Mouse (Mus musculus) thymus, adult 18-20 months (tissue): ENCODE measurements at regions not wholly inside any gene's neighbourhood (a gene's known extent, or its start where the extent isn't known, plus 50 kb on each side); places are given as distances from the start of the nearest gene placed in this dataset.

Source experiments
- DNase-seq, 2 experiments: peaks; one replicate each; pipeline ENCODE4 v3.0.0; 2022; ENCODE audit warnings: mixed read lengths in 2 of 2

GRCm38 (mm10) chr6:94898881-94899280 lies 198.9 kb upstream of the Lrig1 start:
- no peak for DNase-seq

GRCm38 (mm10) chr6:94890165-94890564 lies 190.2 kb upstream of the Lrig1 start:
- no peak for DNase-seq

- DNase-seq = no peak
Measured at GRCm38 (mm10) chr6:94889271-94889670, 189.3 kb upstream of the Lrig1 start.

GRCm38 (mm10) chr6:94881139-94881538 lies 181.2 kb upstream of the Lrig1 start:
- no peak for DNase-seq

GRCm38 (mm10) chr6:94875841-94876240 lies 175.9 kb upstream of the Lrig1 start:
- no peak for DNase-seq

GRCm38 (mm10) chr6:94875065-94875464 lies 175.1 kb upstream of the Lrig1 start:
- DNase-seq = no peak

- DNase-seq = no peak
Measured at GRCm38 (mm10) chr6:94874415-94874814, 174.5 kb upstream of the Lrig1 start.

- no peak for DNase-seq
Measured at GRCm38 (mm10) chr6:94867952-94868351, 168.0 kb upstream of the Lrig1 start.

- no peak for DNase-seq
Measured at GRCm38 (mm10) chr6:94865498-94865897, 165.5 kb upstream of the Lrig1 start.

- DNase-seq = no peak
Measured at GRCm38 (mm10) chr6:94858121-94858621, 158.2 kb upstream of the Lrig1 start.

GRCm38 (mm10) chr6:94850121-94850520 lies 150.2 kb upstream of the Lrig1 start:
- DNase-seq = no peak

- no peak for DNase-seq
Measured at GRCm38 (mm10) chr6:94849533-94849932, 149.6 kb upstream of the Lrig1 start.

- DNase-seq = no peak
Measured at GRCm38 (mm10) chr6:94848437-94848836, 148.5 kb upstream of the Lrig1 start.

GRCm38 (mm10) chr6:94845821-94846220 lies 145.9 kb upstream of the Lrig1 start:
- no peak for DNase-seq

GRCm38 (mm10) chr6:94842856-94843255 lies 142.9 kb upstream of the Lrig1 start:
- DNase-seq = no peak

GRCm38 (mm10) chr6:94841881-94842280 lies 141.9 kb upstream of the Lrig1 start:
- no peak for DNase-seq

- no peak for DNase-seq
Measured at GRCm38 (mm10) chr6:94835742-94836141, 135.8 kb upstream of the Lrig1 start.

GRCm38 (mm10) chr6:94834551-94834950 lies 134.6 kb upstream of the Lrig1 start:
- DNase-seq = no peak

GRCm38 (mm10) chr6:94830801-94831200 lies 130.8 kb upstream of the Lrig1 start:
- DNase-seq = no peak

- no peak for DNase-seq
Measured at GRCm38 (mm10) chr6:94829246-94829645, 129.3 kb upstream of the Lrig1 start.

- DNase-seq = no peak
Measured at GRCm38 (mm10) chr6:94826656-94827055, 126.7 kb upstream of the Lrig1 start.

- DNase-seq = no peak
Measured at GRCm38 (mm10) chr6:94818220-94818619, 118.3 kb upstream of the Lrig1 start.

- no peak for DNase-seq
Measured at GRCm38 (mm10) chr6:94816161-94816560, 116.2 kb upstream of the Lrig1 start.

- no peak for DNase-seq
Measured at GRCm38 (mm10) chr6:94814711-94815110, 114.8 kb upstream of the Lrig1 start.

GRCm38 (mm10) chr6:94813481-94814148 lies 113.7 kb upstream of the Lrig1 start:
- DNase-seq = no peak
